Mouse (Mus musculus): ENCODE results near the gene Map10. TPM values are rescaled to one million over a fixed set of nuclear protein-coding genes. Genes with fewer than 3 reads are reported as not detected.

Map10 gene
- polyA plus RNA-seq (2014; fragmentation: Illumina TruSeq; extraction: RNeasy Lipid Tissue Mini Kit (QIAGEN cat#74804); ENCODE audit: low replicate concordance) = 3.2 TPM

GRCm38 (mm10) chr8:125669700-125670195, at the start of gene Map10:
Gene Map10, plus strand, starts transcription at chr8:125669818.

Other genes starting within 250 kb of the Map10 start
- 0.78 TPM for gene Sipa1l2, start 100.0 kb upstream of the Map10 start, polyA plus RNA-seq (2014; fragmentation: Illumina TruSeq; extraction: RNeasy Lipid Tissue Mini Kit (QIAGEN cat#74804); ENCODE audit: low replicate concordance)
- gene Ntpcr, start 60.1 kb downstream of the Map10 start, polyA plus RNA-seq (2014; fragmentation: Illumina TruSeq; extraction: RNeasy Lipid Tissue Mini Kit (QIAGEN cat#74804); ENCODE audit: low replicate concordance) = 5.1 TPM
- not detected for gene Pcnx2, start 228.5 kb downstream of the Map10 start, polyA plus RNA-seq (2014; fragmentation: Illumina TruSeq; extraction: RNeasy Lipid Tissue Mini Kit (QIAGEN cat#74804); ENCODE audit: low replicate concordance)
- gene Map3k21, start 240.6 kb downstream of the Map10 start, polyA plus RNA-seq (2014; fragmentation: Illumina TruSeq; extraction: RNeasy Lipid Tissue Mini Kit (QIAGEN cat#74804); ENCODE audit: low replicate concordance) = 12.6 TPM

All from small intestine, adult 10 weeks (tissue).